Mouse (Mus musculus): ENCODE measurements around the gene Pidd1.
"Not testable (repeated sequence)": the region's sequence is repeated elsewhere in the genome, so short reads cannot be mapped to it uniquely, and the experiment has no call there.

Gene Pidd1

DNA sequence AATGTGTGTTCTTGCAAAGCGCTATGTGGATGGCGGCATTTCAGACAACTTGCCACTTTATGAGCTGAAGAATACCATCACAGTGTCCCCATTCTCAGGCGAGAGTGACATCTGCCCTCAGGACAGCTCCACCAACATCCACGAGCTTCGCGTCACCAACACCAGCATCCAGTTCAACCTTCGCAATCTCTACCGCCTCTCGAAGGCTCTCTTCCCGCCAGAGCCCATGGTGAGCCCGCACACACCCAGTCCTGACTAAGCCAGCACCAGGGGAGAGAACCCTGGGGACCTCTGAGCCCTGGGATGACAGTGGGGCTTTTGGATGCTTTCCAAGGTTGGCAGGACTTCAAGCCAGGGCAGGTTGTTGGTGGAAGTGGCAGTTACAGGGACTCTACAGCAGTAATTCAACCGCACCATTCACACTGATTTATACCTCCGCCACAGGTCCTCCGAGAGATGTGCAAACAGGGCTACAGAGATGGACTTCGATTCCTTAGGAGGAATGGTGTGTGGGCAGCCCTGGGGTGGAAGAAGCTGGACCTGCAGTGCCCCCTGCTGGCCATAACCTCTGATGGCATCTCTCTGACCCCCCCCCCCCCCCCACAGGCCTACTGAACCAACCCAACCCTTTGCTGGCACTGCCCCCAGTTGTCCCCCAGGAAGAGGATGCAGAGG, 14.3 kb upstream of the Pidd1 start:
- DNase-seq = peak; percentile 84 to 86

DNA sequence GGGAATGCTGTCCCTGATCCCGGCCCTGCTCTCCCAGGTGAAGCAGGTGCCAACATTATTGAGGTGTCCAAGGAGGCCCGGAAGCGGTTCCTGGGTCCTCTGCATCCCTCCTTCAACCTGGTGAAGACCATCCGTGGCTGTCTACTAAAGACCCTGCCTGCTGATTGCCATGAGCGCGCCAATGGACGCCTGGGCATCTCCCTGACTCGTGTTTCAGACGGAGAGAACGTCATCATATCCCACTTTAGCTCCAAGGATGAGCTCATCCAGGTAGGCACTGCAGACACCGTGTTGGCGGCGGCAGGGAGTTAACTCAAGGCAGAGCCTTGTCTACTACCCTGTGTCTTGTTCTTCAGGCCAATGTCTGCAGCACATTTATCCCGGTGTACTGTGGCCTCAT, 13.4 kb upstream of the Pidd1 start:
- DNase-seq = peak in 1 of 2 experiments; percentile 40

DNA sequence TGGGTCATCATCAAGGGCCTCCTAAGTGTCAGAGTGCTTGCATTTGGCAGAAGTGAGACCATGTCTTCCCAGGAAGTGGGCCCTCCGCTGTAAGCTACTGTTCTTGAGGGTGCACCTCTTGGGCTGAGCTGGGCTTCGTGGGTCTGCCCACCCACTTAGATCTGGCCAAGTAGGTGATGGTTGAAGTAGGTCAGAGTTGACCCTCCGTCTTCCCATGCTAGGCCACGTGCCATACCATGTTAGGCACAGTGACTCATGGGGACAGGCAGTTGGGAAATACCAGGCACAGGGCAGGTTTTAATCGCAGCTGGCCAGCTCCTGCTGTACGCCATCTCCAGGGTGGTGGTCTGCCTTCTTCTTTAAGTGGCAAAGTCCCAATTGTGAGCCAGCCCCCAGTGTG, 12.9 kb upstream of the Pidd1 start:
- peak in 1 of 2 experiments; percentile 57 for DNase-seq

DNA sequence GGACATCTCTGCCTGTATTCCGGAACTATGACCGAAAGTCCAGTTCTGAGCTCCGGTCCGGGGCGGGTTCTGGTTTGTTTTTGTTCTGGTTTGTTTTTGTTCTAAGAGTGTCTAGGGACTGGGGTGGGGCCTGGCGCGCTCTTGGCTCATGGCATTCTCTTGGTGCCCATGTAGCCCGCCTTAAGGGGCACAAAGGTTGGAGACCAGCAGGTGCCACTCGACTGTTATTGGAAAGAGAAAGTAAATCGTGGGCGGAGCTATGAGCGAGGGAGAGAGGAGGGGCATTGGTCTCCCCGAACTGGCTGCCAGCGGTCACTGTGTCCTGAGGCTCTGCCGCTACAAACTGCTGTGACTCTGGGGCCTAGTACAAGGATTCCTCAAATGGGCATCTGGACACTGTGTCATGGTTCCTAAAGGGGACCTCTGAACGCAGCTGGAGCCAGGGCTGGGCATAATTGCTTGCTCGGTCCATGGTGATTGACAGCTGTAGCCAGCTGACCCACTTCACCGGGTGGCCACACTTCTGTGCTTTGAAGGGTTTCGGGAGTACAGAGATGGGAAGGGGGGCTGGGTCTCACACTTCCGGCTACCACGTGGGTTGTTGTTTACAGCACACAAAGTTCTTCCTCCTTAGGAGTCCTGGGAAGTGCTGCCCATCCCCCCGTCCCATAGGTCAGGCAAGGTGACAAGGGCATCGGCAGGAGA, 11.9 kb upstream of the Pidd1 start:
- peak; percentile 88 to 94 for DNase-seq

DNA sequence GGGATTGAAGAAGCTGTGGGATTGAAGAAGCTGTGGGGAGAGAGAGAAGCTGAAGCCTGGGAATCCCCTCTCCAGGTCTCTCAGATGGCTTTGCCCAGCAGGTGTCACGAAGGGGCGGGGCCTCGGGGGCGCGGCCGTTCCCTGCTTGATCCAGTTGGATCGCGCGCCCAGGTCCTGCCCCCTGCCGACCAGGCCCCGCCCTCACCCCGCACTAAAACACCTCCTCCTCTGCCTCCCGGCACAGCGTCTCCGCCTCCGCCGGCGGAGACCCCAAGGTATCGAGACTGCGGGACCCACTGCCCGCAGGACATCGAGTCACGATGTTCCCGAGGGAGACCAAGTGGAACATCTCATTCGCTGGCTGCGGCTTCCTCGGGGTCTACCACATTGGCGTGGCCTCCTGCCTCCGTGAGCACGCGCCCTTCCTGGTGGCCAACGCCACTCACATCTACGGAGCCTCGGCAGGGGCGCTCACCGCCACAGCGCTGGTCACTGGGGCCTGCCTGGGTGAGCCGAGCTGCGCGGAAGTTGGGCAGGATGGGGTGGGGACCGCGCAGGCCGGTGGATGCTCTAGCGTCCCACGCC, 11.2 kb upstream of the Pidd1 start, which contains the start of gene Pnpla2:
Gene Pnpla2, plus strand, starts transcription at position 232 of the 585 bp plus-strand sequence.
- DNase-seq = peak; percentile 98 to 99

DNA sequence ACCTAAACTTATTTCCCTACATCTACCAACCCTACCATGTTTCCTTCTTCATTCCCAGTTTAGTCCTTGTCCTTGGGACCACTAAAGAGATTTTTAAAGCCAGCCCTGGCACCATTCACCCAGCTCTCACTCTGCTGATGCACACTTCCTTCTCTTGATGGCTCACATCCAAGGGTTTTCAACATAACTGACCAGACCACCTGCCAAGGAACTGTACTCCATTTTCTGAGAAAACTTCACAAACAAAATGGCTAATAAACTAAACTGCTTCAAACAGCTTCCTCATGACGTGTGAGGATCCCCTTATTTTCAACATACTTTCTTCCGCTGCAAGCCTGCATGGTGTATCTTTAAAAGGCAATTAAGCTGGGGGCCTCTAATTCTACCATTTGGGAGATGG, 9.8 kb upstream of the Pidd1 start:
- no peak for DNase-seq

DNA sequence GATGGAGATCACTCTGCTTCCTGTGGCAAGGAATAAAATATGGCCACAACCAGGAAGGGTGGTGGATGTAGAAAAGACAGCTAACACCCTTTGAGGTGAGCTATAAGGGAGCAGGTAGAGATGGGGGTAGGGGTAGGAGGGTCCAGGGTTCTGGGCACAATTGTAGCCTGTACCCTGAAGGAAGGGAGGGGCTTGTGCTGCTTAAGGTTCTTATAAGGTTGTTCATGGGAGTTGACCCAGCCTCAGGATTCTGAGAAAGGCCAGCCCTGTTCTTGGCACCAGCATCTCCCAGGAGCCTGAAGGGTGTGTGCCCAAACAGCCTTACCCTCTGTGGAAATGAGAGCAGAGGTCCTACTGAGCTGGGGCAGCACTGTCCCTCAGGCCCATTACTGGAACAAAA, 8.1 kb upstream of the Pidd1 start:
- no peak for DNase-seq

DNA sequence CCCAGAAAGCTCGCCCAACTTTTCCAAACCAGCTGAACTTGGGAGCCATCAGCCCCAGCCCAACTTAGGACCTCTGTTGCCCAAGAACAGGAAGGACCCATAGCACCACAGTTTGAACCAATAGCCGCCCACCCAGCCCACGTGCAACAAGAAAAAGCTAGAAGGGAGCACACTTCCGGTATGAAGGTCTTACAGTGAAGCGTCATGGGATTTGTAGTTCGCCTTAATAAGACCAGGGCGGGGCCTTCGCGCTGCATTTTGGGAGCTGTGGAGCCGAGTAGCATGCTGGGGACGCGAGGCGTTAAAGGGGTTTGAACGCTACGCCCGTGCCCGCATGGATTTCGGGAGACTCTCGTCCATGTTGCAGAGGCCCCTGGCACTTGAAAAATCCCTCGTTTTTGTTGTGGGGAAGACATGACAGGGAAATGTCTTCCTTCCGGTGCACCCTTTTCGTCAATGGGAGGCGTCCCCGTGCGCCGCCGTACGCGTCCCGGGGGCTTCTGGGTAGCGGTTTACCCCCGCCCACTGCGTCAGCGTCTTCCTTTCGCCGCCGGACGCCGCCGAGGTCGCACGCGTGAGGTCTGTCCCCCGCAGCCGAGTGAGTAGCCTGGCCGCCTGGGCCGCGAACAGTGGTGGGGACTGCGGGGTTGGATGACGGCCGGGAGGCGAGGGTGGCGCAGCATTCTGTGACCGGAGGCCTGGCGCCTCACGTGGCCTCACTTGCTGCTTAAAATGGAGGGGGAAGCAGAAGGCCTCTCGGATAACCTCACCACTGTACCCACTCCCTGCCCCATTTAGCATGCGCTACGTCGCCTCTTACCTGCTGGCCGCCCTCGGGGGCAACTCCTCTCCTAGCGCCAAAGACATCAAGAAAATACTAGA, 3.5 kb upstream of the Pidd1 start, which contains the start of gene Rplp2:
Gene Rplp2, plus strand, starts transcription at position 261 of the 882 bp plus-strand sequence.
- peak; percentile 93 to 97 for DNase-seq

DNA sequence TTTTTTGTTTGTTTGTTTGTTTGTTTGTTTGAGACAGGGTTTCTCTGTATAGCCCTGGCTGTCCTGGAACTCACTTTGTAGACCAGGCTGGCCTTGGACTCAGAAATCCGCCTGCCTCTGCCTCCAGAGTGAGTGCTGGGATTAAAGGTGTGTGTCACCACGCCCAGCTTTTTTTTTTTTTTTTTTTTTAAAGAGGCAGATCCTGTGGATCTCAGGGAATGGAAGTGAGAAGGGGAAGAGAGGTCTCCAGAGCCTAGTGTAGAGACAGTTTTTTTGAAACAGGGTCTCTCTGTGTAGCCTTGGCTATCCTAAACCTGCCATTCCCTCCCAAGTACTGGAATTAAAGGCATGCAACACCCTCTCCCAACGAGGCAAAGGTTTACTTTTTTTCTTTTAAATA, 2.5 kb upstream of the Pidd1 start:
- not testable (repeated sequence) for DNase-seq

DNA sequence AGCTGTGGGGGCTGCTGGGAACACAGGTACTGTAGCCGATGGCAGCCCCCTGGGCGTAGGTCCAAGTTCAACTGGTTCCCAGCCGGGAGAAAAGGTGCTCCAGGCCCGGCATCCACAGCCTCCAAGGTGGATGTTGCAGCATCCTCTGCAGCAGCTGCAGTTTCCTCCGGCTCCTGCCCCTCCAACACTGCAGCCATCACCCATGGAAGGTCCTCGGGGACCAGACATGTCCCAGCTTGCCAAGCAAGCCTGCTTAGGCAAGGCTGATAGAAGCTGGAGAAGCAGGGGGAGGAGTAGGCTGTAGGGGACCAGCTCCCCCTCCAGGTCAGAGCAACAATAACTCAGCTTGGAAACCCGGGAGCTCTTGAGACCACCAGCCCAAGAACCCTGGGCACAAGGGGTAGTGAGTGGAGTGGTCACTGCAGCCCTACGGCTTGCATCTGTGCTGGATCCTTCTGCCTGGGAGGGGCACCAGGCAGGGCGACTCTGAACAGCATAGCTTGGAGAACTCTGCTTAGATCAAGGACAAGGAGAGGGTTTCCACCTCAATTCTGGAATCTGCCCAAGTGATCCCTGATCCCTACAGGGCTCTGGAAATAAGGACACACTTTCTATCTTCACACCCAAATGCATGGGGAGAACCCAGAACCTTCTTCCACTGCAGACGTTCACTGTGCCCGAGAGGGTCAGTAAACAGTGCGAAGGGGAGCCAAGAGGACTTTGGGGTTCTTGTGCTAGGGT, 574 bp downstream of the Pidd1 start:
- DNase-seq = peak in 1 of 2 experiments; percentile 50

DNA sequence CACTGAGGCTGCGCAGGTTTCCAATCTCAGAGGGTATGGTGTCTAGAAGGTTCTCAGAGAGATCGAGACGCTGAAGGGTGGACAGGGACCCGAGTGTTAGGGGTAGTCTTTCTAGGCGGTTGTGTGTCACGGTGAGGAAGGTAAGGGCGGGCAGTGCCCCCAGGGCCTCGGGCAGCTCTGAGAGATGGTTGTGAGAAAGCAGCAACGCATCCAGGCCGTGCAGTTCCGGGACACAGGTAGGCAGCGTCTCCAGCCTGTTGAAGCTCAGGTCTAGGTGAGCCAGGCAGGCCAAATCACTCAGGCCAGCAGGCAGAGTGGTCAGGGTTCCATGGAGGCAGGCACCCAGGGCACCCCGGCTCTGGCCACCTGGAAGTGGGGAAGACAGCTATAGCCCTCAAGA, 1.6 kb downstream of the Pidd1 start:
- peak in 1 of 2 experiments; percentile 32 for DNase-seq

DNA sequence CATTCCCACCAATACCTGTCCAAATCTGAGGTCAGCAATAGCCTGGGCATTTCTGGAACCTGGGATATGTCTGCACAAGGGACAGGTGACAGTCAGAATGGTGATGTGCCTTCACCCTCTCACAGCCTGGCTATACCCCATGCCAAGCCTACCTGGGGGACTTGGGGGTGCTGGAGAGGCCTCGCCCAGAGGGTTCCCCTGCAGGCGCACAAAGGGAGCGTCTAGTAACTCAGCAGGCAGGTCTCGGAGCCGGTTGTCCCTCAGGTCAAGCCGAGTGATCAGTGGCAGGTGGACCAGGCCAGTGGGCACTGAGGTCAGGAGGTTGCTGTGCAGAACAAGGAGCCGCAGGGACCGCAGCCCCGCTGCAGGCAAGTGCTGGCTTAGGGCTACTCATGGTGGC, 2.4 kb downstream of the Pidd1 start:
- DNase-seq = peak in 1 of 2 experiments; percentile 41

DNA sequence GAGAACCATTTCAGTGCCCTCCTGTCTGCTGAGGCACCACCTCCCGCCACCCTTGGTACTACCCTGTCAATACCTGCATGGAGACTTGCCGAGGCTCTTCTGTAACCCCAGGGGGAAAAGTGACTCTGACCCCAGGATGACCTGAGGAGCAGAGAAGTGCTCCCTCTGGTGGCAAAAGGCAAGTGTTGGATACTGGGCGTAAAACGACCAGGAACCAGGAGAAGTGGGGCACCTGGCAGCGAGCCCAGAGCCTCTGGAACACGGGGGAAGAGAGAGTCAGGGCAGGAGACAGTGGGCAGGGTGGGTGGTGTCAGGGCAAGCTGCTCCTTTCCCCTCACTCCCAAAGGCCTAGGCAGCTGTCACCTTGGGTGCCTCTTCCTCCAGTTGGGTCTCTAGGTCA, 3.2 kb downstream of the Pidd1 start:
- peak; percentile 85 for DNase-seq

DNA sequence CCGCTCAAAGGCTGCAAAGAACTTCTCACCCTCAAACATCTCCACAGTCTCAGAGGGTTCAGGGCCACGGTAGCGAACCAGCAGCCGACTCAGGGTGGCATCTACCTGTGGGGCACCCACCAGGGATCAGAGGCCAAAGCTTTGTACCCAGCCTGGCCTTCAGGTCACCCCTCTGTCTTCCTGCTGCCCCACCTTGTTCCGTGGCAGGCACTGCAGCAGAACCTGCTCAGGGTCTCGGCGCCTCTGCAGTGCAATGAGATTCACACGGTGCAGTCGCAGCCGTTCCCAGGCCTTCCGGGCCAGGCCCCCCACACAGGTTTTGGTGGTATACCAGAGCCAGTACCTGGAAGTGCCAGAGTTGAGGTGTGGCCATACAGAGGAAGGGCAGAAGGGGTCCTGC, 4.0 kb downstream of the Pidd1 start:
- no peak for DNase-seq

DNA sequence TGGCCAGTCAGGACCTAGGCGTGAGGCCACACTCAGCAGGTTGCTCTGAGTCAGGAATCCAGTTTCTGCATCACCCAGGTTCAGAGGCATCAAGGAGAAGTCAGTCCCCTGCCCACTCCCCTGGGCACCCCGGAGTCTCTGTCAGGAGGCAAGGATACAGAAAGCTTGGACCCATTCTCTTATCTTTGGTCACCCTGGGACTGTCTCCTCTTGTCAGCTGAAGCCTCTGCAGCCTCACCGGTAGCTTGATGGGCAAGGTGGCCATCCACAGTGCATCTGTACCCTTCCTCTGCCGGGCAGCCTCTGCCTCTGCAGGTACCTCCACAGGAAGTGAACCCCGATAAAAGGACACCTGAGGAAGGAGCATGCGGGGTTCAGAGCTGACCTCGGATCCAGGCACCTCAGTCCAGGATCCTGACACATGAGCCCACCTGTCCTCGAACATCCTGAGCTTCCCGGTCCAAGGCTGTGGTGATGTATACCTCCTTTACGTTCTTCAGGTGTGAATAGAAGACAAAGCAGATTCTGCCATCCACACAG, 4.6 kb downstream of the Pidd1 start:
- no peak for DNase-seq

DNA sequence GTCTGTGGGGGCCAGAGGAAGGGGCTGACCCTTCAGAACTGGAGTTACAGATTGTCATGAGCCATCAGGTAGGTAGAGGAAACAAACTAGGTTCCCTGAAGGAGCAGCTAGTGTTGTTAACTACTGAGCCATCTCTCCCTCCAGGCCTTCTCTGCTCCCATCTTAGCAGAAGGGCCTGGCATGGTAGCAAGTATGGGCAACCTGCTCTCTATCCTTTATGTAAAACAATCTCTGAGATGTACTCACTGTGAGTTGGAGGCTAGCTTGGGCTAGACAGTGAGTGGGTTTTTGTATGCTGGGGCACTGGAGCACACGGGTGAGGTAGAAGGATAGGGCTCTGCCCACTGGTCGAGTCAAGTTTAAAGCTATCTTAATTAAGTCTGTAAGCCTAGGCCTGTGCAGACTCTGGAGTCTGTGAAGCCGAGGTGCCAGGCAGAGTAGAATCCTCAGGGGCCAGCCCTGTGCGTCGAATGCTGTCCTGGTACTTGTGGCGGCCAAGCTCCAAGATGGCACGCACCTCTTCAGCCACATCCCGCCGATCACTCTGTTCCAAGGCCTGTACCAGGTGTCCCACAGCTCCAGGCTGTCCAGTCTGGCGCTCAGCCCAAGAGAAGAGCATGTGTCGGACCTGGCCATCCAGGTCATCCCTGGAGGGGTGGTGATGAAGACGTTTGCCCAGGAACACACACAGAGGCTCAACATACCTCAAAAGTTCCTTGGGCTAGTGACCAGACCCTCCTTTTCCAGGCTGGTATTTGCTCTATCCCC, 5.4 kb downstream of the Pidd1 start:
- peak in 1 of 2 experiments; percentile 44 for DNase-seq

DNA sequence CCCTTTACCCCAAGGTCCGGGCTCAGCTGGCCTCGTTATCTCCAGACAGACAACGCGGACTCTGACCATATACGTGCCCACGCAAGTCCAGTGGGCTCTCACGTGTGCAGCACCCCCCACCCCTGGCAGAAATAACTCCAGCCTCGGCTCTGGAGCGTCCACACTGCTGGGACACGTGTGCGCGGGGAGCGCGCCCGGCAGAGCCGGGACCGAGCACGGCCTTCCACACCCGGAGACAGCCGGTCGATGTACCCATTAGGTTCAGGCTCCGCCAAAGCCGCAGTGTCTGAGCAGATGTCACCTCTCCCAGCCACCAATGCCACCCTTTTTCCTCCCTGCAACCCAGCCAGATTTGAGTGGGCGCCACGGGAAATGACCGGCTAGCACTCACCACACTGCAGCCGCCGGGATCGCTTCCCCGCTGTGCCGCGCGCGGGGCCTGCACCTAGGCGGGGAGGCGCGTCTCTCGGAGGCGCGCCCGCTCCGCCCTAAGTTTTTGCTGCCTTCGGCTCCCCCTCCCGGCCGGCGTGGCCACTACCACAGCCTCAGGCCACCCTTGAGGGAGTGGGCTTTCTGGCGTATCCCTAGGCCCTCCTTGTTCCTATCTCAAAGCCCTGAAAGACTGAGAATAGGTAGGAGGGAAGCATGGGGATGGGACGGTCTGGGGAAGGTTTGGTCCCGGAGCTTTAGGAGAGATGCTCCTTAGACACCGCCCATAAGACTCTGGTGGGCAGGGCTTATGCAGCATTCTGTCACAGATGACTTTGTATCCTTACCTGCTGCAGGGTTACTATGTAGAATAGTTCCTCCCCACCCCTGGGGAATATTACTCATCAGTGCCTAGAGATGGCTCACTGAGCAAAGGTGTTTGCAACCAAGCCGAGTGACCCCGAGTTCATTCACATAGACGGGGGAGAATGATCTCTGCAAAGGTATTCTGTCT, 6.4 kb downstream of the Pidd1 start, which contains the start of gene Slc25a22:
Gene Slc25a22, minus strand, starts transcription at position 715 of the 943 bp plus-strand sequence.
- DNase-seq = peak; percentile 84 to 89

DNA sequence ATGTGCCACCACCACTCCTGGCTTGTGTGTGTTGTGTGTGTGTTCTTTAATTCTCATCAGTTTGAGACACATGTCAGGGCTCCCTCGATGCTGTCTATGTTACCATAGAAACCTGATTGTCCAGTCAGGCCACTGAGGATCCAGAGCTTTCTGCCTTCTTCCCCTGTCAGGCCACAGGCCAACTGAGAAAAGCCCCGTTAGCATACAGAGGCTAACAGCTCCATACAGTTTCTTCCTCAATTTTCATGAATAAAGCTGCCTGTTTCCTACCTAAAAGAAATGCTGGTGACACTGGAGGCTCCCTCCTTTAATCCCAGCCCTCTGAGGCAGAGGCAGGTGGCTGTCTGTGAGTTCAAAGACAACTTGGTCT, 7.3 kb downstream of the Pidd1 start:
- DNase-seq = no peak

DNA sequence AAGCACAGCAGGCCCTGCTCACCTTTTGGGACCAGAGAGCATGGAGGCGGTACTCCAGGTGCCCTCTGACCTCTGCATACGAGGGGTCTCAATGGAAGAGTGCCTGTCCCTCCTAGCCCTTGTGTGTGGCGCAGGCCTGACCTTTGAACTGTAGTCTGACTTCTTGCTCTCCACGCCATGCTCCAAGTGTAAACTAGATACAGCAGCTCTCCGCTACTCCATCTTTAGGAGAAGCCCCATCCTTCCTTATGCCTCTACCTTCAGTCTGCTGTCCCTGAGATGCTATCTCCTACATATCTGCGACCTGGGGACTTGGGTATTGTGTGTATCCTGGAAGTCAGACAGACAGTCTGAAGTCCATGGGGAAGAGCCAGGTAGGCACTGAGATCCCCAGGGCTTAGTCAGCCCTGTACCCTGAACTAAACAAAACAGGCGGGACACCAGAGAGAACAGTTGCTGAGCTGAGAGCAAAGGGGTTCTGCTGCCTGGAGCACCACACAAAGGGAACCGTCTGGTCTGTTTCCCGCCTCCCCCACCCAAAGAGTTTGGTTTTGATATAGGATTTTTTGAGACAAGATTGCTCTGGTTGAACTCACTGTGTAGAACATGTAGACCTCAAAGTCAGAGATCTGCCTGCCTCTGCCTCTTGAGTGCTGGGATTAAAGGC, 7.8 kb downstream of the Pidd1 start:
- peak in 1 of 2 experiments; percentile 52 for DNase-seq
